Mouse (Mus musculus): ENCODE data around the gene Gm10428. TPM values are rescaled to one million over a fixed set of nuclear protein-coding genes. Genes with fewer than 3 reads are reported as not detected.

Gene Gm10428
- polyA plus RNA-seq, 1 experiment from 2014 or later = not detected

Other genes starting within 250 kb of the Gm10428 start
- 16.2 and 22.0 TPM in 2 replicates for gene Cenpv, start 213.8 kb upstream of the Gm10428 start, polyA plus RNA-seq (2014; fragmentation: Nextera tagmentation; extraction: Ambion mirVana)
- 3,062 and 3,133 TPM in 2 replicates for gene Ubb, start 201.9 kb upstream of the Gm10428 start, polyA plus RNA-seq (2014; fragmentation: Nextera tagmentation; extraction: Ambion mirVana)
- gene Trpv2, start 178.6 kb upstream of the Gm10428 start, polyA plus RNA-seq (2014; fragmentation: Nextera tagmentation; extraction: Ambion mirVana) = 12.0 and 12.8 TPM in 2 replicates
- gene Lrrc75a, start 104.6 kb upstream of the Gm10428 start, polyA plus RNA-seq (2014; fragmentation: Nextera tagmentation; extraction: Ambion mirVana) = 9.0 and 10.1 TPM in 2 replicates
- 49.6 and 50.5 TPM in 2 replicates for gene Mmgt2, start 104.4 kb upstream of the Gm10428 start, polyA plus RNA-seq (2014; fragmentation: Nextera tagmentation; extraction: Ambion mirVana)
- 10.1 and 10.9 TPM in 2 replicates for gene Zfp287, start 21.2 kb upstream of the Gm10428 start, polyA plus RNA-seq (2014; fragmentation: Nextera tagmentation; extraction: Ambion mirVana)
- gene Zfp286, start 36.4 kb downstream of the Gm10428 start, polyA plus RNA-seq (2014; fragmentation: Nextera tagmentation; extraction: Ambion mirVana) = 23.2 and 24.9 TPM in 2 replicates
- 16.8 and 19.1 TPM in 2 replicates for gene Trim16, start 67.1 kb downstream of the Gm10428 start, polyA plus RNA-seq (2014; fragmentation: Nextera tagmentation; extraction: Ambion mirVana)
- gene Fbxw10, start 94.0 kb downstream of the Gm10428 start, polyA plus RNA-seq (2014; fragmentation: Nextera tagmentation; extraction: Ambion mirVana) = 0.59 and 1.1 TPM in 2 replicates
- 64.9 and 69.3 TPM in 2 replicates for gene Tvp23b, start 126.4 kb downstream of the Gm10428 start, polyA plus RNA-seq (2014; fragmentation: Nextera tagmentation; extraction: Ambion mirVana)
- gene Cdrt4, start 198.1 kb downstream of the Gm10428 start, polyA plus RNA-seq (2014; fragmentation: Nextera tagmentation; extraction: Ambion mirVana) = not detected in 2 replicates

All from stomach, embryonic 14.5 days (tissue).